Mouse (Mus musculus): ENCODE data around the gene Ifitm5.

- TF ChIP-seq CTCF (IDR thresholded peaks at IDR 0.05; ENCODE audit: low read depth, low read length) (no peak), POLR2A (IDR thresholded peaks at IDR 0.05; ENCODE audit: borderline replicate concordance, low read depth, low read length) (no peak)
These were observed 37.1 kb downstream of the Ifitm5 start for GRCm38 (mm10) chr7:140912846-140913482.

Measured in bone marrow macrophage, adult 2 months (primary cell).